Mouse (Mus musculus): ENCODE measurements around the gene Gm37240. TPM values are rescaled to one million over a fixed set of nuclear protein-coding genes. Genes with fewer than 3 reads are reported as not detected.
"Not testable (repeated sequence)": the region's sequence is repeated elsewhere in the genome, so short reads cannot be mapped to it uniquely, and the experiment has no call there.

The Gm37240 gene
- total and polyA plus RNA-seq, 2 experiments from 2014 or later = 0.43 to 1.9 TPM

GRCm38 (mm10) chr3:84658872-84659271 is 1228.4 kb downstream of the Gm37240 start:
- Histone ChIP-seq H3K4me1 (ENCODE audit: insufficient read depth, low read length) (peaks cover 8% of the 10 kb centered on the region), H3K9me3 (ENCODE audit: low read length) (no peaks in the 10 kb centered on the region), H3K36me3 (ENCODE audit: insufficient read depth, low read length) (no peaks in the 10 kb centered on the region), H3K4me2 (ENCODE audit: low read depth, low read length, poor library complexity, severe bottlenecking) (no peak overlapping the region), H3K9ac (replicated peaks; ENCODE audit: low read length, poor library complexity, severe bottlenecking) (no peak overlapping the region), H3K4me3 (ENCODE audit: low read depth, low read length) (no peak overlapping the region), H3K27ac (ENCODE audit: low read depth, low read length) (no peak overlapping the region), H3K27me3 (ENCODE audit: insufficient read depth, low read length) (0 out of 2 replicates have a peak, but pooled peaks cover 3% of the 10 kb centered on the region)
- ATAC-seq (ENCODE audit: low FRiP score) (no peak), DNase-seq (ENCODE audit: low spot score) (no peak)
- WGBS = 100% methylated on average over 2 of the region's 2 CpGs
- TF ChIP-seq CTCF (IDR thresholded peaks at IDR 0.05) = peak; percentile 51

GRCm38 (mm10) chr3:84658017-84658416 is 1229.3 kb downstream of the Gm37240 start:
- ATAC-seq (ENCODE audit: low FRiP score) (no peak), DNase-seq (ENCODE audit: low spot score) (no peak)
- Histone ChIP-seq H3K9ac (replicated peaks; ENCODE audit: low read length, poor library complexity, severe bottlenecking) (no peak overlapping the region), H3K4me1 (ENCODE audit: insufficient read depth, low read length) (peaks cover 10% of the 10 kb centered on the region), H3K4me3 (ENCODE audit: low read depth, low read length) (no peak overlapping the region), H3K36me3 (ENCODE audit: insufficient read depth, low read length) (no peaks in the 10 kb centered on the region), H3K4me2 (ENCODE audit: low read depth, low read length, poor library complexity, severe bottlenecking) (no peak overlapping the region), H3K9me3 (ENCODE audit: low read length) (no peaks in the 10 kb centered on the region), H3K27me3 (ENCODE audit: insufficient read depth, low read length) (0 out of 2 replicates have a peak, but pooled peaks cover 3% of the 10 kb centered on the region), H3K27ac (ENCODE audit: low read depth, low read length) (no peak overlapping the region)
- 88% methylated on average over 7 of the region's 7 CpGs for WGBS
- TF ChIP-seq CTCF (IDR thresholded peaks at IDR 0.05) = no peak

- 76% methylated on average over 6 of the region's 6 CpGs for WGBS
- H3K4me3 ChIP-seq (ENCODE audit: low read depth, low read length) = no peak overlapping the region
- peaks cover 10% of the 10 kb centered on the region for H3K4me1 ChIP-seq (ENCODE audit: insufficient read depth, low read length)
- H3K4me2 ChIP-seq (ENCODE audit: low read depth, low read length, poor library complexity, severe bottlenecking) = no peak overlapping the region
- no peak for DNase-seq (ENCODE audit: low spot score)
- H3K27me3 ChIP-seq (ENCODE audit: insufficient read depth, low read length) = 0 out of 2 replicates have a peak, but pooled peaks cover 3% of the 10 kb centered on the region
- no peak for TF ChIP-seq CTCF (IDR thresholded peaks at IDR 0.05)
- H3K9me3 ChIP-seq (ENCODE audit: low read length) = no peaks in the 10 kb centered on the region
- ATAC-seq (ENCODE audit: low FRiP score) = no peak
- H3K9ac ChIP-seq (replicated peaks; ENCODE audit: low read length, poor library complexity, severe bottlenecking) = no peak overlapping the region
- no peak overlapping the region for H3K27ac ChIP-seq (ENCODE audit: low read depth, low read length)
- H3K36me3 ChIP-seq (ENCODE audit: insufficient read depth, low read length) = no peaks in the 10 kb centered on the region
Observed at GRCm38 (mm10) chr3:84657240-84657639, 1230.1 kb downstream of the Gm37240 start.

- H3K36me3 ChIP-seq (ENCODE audit: insufficient read depth, low read length); DNase-seq (ENCODE audit: low spot score); H3K27ac ChIP-seq (ENCODE audit: low read depth, low read length); H3K27me3 ChIP-seq (ENCODE audit: insufficient read depth, low read length); ATAC-seq (ENCODE audit: low FRiP score); H3K9ac ChIP-seq (replicated peaks; ENCODE audit: low read length, poor library complexity, severe bottlenecking); H3K9me3 ChIP-seq (ENCODE audit: low read length); H3K4me3 ChIP-seq (ENCODE audit: low read depth, low read length): not testable (repeated sequence)
- Histone ChIP-seq H3K4me2 (ENCODE audit: low read depth, low read length, poor library complexity, severe bottlenecking) (peak overlapping the region; percentile 44; the same call in 1 of the 2 replicates), H3K4me1 (ENCODE audit: insufficient read depth, low read length) (peaks cover 10% of the 10 kb centered on the region)
- WGBS = 64% methylated on average over 2 of the region's 2 CpGs
Observed at GRCm38 (mm10) chr3:84655785-84656150, 1231.5 kb downstream of the Gm37240 start.

GRCm38 (mm10) chr3:84654900-84655784 is 1232.2 kb downstream of the Gm37240 start:
- Histone ChIP-seq H3K4me3 (ENCODE audit: low read depth, low read length) (peak overlapping the region; percentile 10; the same call in 1 of the 2 replicates), H3K27me3 (ENCODE audit: insufficient read depth, low read length) (no peaks in the 10 kb centered on the region), H3K27ac (ENCODE audit: low read depth, low read length) (peak overlapping the region; percentile 3; the same call in 1 of the 2 replicates), H3K9me3 (ENCODE audit: low read length) (no peaks in the 10 kb centered on the region), H3K4me2 (ENCODE audit: low read depth, low read length, poor library complexity, severe bottlenecking) (peak overlapping the region; percentile 44), H3K9ac (replicated peaks; ENCODE audit: low read length, poor library complexity, severe bottlenecking) (no peak overlapping the region), H3K36me3 (ENCODE audit: insufficient read depth, low read length) (no peaks in the 10 kb centered on the region), H3K4me1 (ENCODE audit: insufficient read depth, low read length) (peaks cover 10% of the 10 kb centered on the region)
- ATAC-seq (ENCODE audit: low FRiP score) = peak; percentile 44; the same call in 1 of the 2 replicates
- WGBS = 13% methylated on average over 16 of the region's 16 CpGs
- DNase-seq (ENCODE audit: low spot score) = peak; percentile 14
- 0 out of 2 replicates have a peak, but pooled peaks have one; percentile 8 for TF ChIP-seq CTCF (IDR thresholded peaks at IDR 0.05)

GRCm38 (mm10) chr3:84654246-84654826 is 1233.0 kb downstream of the Gm37240 start:
- ATAC-seq (ENCODE audit: low FRiP score) = no peak

More at GRCm38 (mm10) chr3:84654246-84654826, 1233.0 kb downstream of the Gm37240 start:
- peak overlapping the region; percentile 3; the same call in 1 of the 2 replicates for H3K27ac ChIP-seq (ENCODE audit: low read depth, low read length)
- 28% methylated on average over 12 of the region's 12 CpGs for WGBS
- no peaks in the 10 kb centered on the region for H3K9me3 ChIP-seq (ENCODE audit: low read length)
- no peak overlapping the region for H3K9ac ChIP-seq (replicated peaks; ENCODE audit: low read length, poor library complexity, severe bottlenecking)
- peak; percentile 24 for DNase-seq (ENCODE audit: low spot score)
- peaks cover 10% of the 10 kb centered on the region for H3K4me1 ChIP-seq (ENCODE audit: insufficient read depth, low read length)
- no peaks in the 10 kb centered on the region for H3K27me3 ChIP-seq (ENCODE audit: insufficient read depth, low read length)
- H3K4me3 ChIP-seq (ENCODE audit: low read depth, low read length) = no peak overlapping the region
- no peak for TF ChIP-seq CTCF (IDR thresholded peaks at IDR 0.05)
- peak overlapping the region; percentile 44 for H3K4me2 ChIP-seq (ENCODE audit: low read depth, low read length, poor library complexity, severe bottlenecking)
- H3K36me3 ChIP-seq (ENCODE audit: insufficient read depth, low read length) = no peaks in the 10 kb centered on the region

Measured in midbrain, postnatal 0 days (tissue).